Mouse (Mus musculus): ENCODE measurements at regions not wholly inside any gene's neighbourhood (a gene's known extent, or its start where the extent isn't known, plus 50 kb on each side); places are given as distances from the start of the nearest gene placed in this dataset.

DNA sequence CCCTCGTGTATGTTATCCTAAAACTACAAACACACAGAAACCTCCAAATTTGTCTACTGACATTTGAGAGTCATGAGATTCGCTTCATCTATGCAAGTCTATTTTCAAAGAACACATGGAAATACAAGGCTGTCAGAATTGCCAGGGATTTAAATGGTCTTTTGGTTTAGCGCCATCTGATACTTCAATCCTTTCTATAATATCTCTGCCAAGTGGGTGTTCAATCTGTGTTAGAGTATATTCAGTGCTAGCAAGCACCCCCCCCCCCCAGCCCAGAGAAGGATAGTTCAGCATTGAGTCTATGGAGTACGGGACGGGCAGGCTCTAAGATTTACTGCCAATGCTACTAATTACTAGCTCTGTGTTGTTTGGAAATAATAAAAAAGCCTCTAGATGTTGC is 55.5 kb upstream of the Arid5b start:
- WGBS: 84% methylated on average over 5 of the region's 5 CpGs
- Histone ChIP-seq H3K9me3 (ENCODE audit: low read depth, low read length) (no peaks in the 10 kb centered on the region), H3K36me3 (ENCODE audit: insufficient read depth) (no peaks in the 10 kb centered on the region), H3K4me2 (no peak overlapping the region), H3K27me3 (ENCODE audit: insufficient read depth, low read length) (no peaks in the 10 kb centered on the region), H3K9ac (no peak overlapping the region), H3K4me1 (ENCODE audit: insufficient read depth) (no peaks in the 10 kb centered on the region), H3K4me3 (ENCODE audit: low read depth, low read length) (no peak overlapping the region), H3K27ac (ENCODE audit: low read depth) (no peak overlapping the region)
- ATAC-seq (ENCODE audit: insufficient read depth) (no peak), DNase-seq (no peak)
- TF ChIP-seq CTCF (IDR thresholded peaks at IDR 0.05; ENCODE audit: low read depth): no peak
